Mouse (Mus musculus): ENCODE results near the gene Cldn9. TPM values are rescaled to one million over a fixed set of nuclear protein-coding genes. Genes with fewer than 3 reads are reported as not detected.

Gene Cldn9
- polyA plus RNA-seq (2021; fragmentation: Nextera tagmentation) = 0.15 and 0.95 TPM in 2 replicates
- long read RNA-seq, experiment 1 = 0 reads
- long read RNA-seq, experiment 2 = 0 reads

GRCm38 (mm10) chr17:23683856-23684672, at the start of gene Cldn9:
Gene Cldn9, minus strand, starts transcription at chr17:23684026.

GRCm38 (mm10) chr17:23725999-23726757, 42.4 kb upstream of the Cldn9 start, which contains the start of gene Pkmyt1:
Gene Pkmyt1, plus strand, starts transcription at chr17:23726336.

GRCm38 (mm10) chr17:23722376-23723125, 38.7 kb upstream of the Cldn9 start, which contains the start of gene 1520401A03Rik:
Gene 1520401A03Rik, minus strand, starts transcription at chr17:23722783.

GRCm38 (mm10) chr17:23679127-23679835, 4.5 kb downstream of the Cldn9 start, which contains the start of gene Cldn6:
Gene Cldn6, plus strand, starts transcription at chr17:23679249.

GRCm38 (mm10) chr17:23677236-23677679, 6.6 kb downstream of the Cldn9 start, which contains the start of gene Tnfrsf12a:
Gene Tnfrsf12a, minus strand, starts transcription at chr17:23677468.

GRCm38 (mm10) chr17:23673424-23674073, 10.3 kb downstream of the Cldn9 start, which contains the start of the genes Hcfc1r1 and Thoc6:
Gene Hcfc1r1, plus strand, starts transcription at chr17:23673596.
Gene Thoc6, minus strand, starts transcription at chr17:23673882.

GRCm38 (mm10) chr17:23660117-23660875, 23.5 kb downstream of the Cldn9 start, which contains the start of gene Bicdl2:
Gene Bicdl2, plus strand, starts transcription at chr17:23660506.

GRCm38 (mm10) chr17:23644613-23645495, 39.0 kb downstream of the Cldn9 start, which contains the start of gene Mmp25:
Gene Mmp25, minus strand, starts transcription at chr17:23645277.

Other genes starting within 250 kb of the Cldn9 start
- not detected in 2 replicates for gene Vmn2r117, start 204.3 kb downstream of the Cldn9 start, polyA plus RNA-seq (2021; fragmentation: Nextera tagmentation)
- gene Zfp213, start 119.8 kb downstream of the Cldn9 start, polyA plus RNA-seq (2021; fragmentation: Nextera tagmentation) = 8.9 and 9.0 TPM in 2 replicates
- 13.2 and 14.6 TPM in 2 replicates for gene Zfp13, start 84.5 kb downstream of the Cldn9 start, polyA plus RNA-seq (2021; fragmentation: Nextera tagmentation)
- gene Zscan10, start 83.2 kb downstream of the Cldn9 start, polyA plus RNA-seq (2021; fragmentation: Nextera tagmentation) = 0.08 and 0.20 TPM in 2 replicates
- gene Mmp25, start 38.7 kb downstream of the Cldn9 start, polyA plus RNA-seq (2021; fragmentation: Nextera tagmentation) = 0.10 and 0.13 TPM in 2 replicates
- not detected in 2 replicates for gene Bicdl2, start 23.5 kb downstream of the Cldn9 start, polyA plus RNA-seq (2021; fragmentation: Nextera tagmentation)
- gene Hcfc1r1, start 10.4 kb downstream of the Cldn9 start, polyA plus RNA-seq (2021; fragmentation: Nextera tagmentation) = 225 and 235 TPM in 2 replicates
- gene Thoc6, start 10.1 kb downstream of the Cldn9 start, polyA plus RNA-seq (2021; fragmentation: Nextera tagmentation) = 8.1 and 9.0 TPM in 2 replicates
- gene Tnfrsf12a, start 6.6 kb downstream of the Cldn9 start, polyA plus RNA-seq (2021; fragmentation: Nextera tagmentation) = 3.6 and 6.5 TPM in 2 replicates
- gene Cldn6, start 4.8 kb downstream of the Cldn9 start, polyA plus RNA-seq (2021; fragmentation: Nextera tagmentation) = 0.13 TPM in 1 of 2 replicates, not detected in the other
- not detected in 2 replicates for gene 1520401A03Rik, start 38.8 kb upstream of the Cldn9 start, polyA plus RNA-seq (2021; fragmentation: Nextera tagmentation)
- gene Pkmyt1, start 42.3 kb upstream of the Cldn9 start, polyA plus RNA-seq (2021; fragmentation: Nextera tagmentation) = 1.6 and 2.2 TPM in 2 replicates
- gene Paqr4, start 56.8 kb upstream of the Cldn9 start, polyA plus RNA-seq (2021; fragmentation: Nextera tagmentation) = 106 and 116 TPM in 2 replicates
- gene Kremen2, start 61.8 kb upstream of the Cldn9 start, polyA plus RNA-seq (2021; fragmentation: Nextera tagmentation) = 0.60 and 0.85 TPM in 2 replicates
- gene Flywch1, start 87.6 kb upstream of the Cldn9 start, polyA plus RNA-seq (2021; fragmentation: Nextera tagmentation) = 256 and 293 TPM in 2 replicates
- gene Flywch2, start 102.1 kb upstream of the Cldn9 start, polyA plus RNA-seq (2021; fragmentation: Nextera tagmentation) = 22.4 and 25.0 TPM in 2 replicates
- 297 and 334 TPM in 2 replicates for gene Srrm2, start 106.5 kb upstream of the Cldn9 start, polyA plus RNA-seq (2021; fragmentation: Nextera tagmentation)
- 1,710 and 1,770 TPM in 2 replicates for gene Elob, start 145.1 kb upstream of the Cldn9 start, polyA plus RNA-seq (2021; fragmentation: Nextera tagmentation)
- not detected in 2 replicates for gene Prss33, start 152.0 kb upstream of the Cldn9 start, polyA plus RNA-seq (2021; fragmentation: Nextera tagmentation)
- not detected in 2 replicates for gene Prss32, start 159.8 kb upstream of the Cldn9 start, polyA plus RNA-seq (2021; fragmentation: Nextera tagmentation)
- 0.08 and 0.48 TPM in 2 replicates for gene Prss41, start 160.1 kb upstream of the Cldn9 start, polyA plus RNA-seq (2021; fragmentation: Nextera tagmentation)
- not detected in 2 replicates for gene Prss21, start 184.0 kb upstream of the Cldn9 start, polyA plus RNA-seq (2021; fragmentation: Nextera tagmentation)
- 0.25 TPM in 1 of 2 replicates, not detected in the other for gene Dcpp1, start 196.8 kb upstream of the Cldn9 start, polyA plus RNA-seq (2021; fragmentation: Nextera tagmentation)
- gene Dcpp2, start 196.9 kb upstream of the Cldn9 start, polyA plus RNA-seq (2021; fragmentation: Nextera tagmentation) = not detected in 2 replicates
- not detected in 2 replicates for gene Dcpp3, start 233.4 kb upstream of the Cldn9 start, polyA plus RNA-seq (2021; fragmentation: Nextera tagmentation)

Measured in layer of hippocampus, adult 6 months (tissue).